Mouse (Mus musculus): Measurements from ENCODE around the gene Ces1a.

DNA sequence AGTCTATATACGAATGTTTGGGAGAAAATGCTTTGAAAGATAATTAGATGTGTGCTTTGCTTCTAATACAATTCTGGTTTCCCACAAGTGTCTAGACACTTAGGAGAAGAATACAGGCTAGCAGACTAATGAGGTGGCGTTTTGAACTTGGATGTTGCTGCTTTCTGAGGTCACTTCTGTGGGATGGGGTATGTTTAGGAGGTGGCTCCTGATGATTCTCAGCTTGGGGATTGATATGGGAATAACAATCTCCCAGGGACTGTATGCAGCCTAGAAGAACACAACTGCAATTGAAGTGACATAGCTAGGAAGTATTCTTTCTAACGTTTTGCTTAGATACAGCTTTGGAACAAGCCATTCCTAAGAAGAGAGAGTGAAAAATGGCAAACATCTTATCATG, 65.5 kb downstream of the Ces1a start:
- TF ChIP-seq GATA1 (IDR thresholded peaks at IDR 0.05; ENCODE audit: borderline replicate concordance, low read length), result no peak
- TF ChIP-seq FLI1 (IDR thresholded peaks at IDR 0.05; ENCODE audit: low read length), result no peak
